Mouse (Mus musculus): ENCODE results near the gene Ccnb1ip1. TPM values are rescaled to one million over a fixed set of nuclear protein-coding genes. Genes with fewer than 3 reads are reported as not detected.
"Not testable (repeated sequence)": the region's sequence is repeated elsewhere in the genome, so short reads cannot be mapped to it uniquely, and the experiment has no call there.

Ccnb1ip1 gene
- not detected in 2 replicates for polyA plus RNA-seq (2016; fragmentation: Nextera tagmentation; extraction: Ambion mirVana)

DNA sequence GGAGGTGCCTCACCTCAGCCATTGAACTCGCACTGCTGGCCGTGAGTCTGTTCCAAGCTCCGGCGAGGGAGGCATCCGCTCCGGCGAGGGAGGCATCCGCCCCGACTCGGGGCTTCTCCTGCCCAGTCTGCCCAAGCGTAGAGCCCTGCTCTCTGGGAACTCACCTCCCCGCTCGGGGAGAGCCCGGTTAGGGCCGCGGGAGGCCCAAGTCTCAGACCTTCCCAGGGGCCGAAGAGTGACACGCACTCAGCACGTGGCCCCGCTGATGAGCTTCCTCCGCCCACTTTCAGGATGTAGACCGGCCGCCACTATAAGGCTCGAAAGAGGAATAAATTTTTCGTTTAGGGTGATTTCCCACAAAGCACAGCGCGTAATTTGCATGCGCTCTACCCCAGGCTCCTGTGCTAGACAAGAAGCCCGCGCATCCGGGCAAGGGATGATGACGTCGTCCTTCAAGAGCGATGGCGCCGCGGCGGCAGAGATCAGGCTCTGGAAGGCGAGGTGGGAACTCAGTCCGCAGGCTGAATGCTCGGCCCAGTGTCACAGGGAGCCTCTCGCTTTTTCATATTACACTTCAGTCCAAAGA is at the start of gene Ccnb1ip1, which contains the start of gene Parp2:
TSS of gene Ccnb1ip1 (minus strand) at position 246 of the 586 bp plus-strand sequence.
TSS of gene Parp2 (plus strand) at position 355 of the 586 bp plus-strand sequence.
- Histone ChIP-seq H3K27ac (peak within 1 kb of the TSS; percentile 87), H3K36me3 (peaks cover 26% of the 10 kb centered on the region), H3K4me1 (peaks cover 4% of the 10 kb centered on the region; the same call in 1 of the 2 replicates), H3K27me3 (ENCODE audit: low read depth, poor library complexity, severe bottlenecking) (no peaks in the 10 kb centered on the region), H3K9me3 (replicated peaks) (no peaks in the 10 kb centered on the region), H3K4me3 (peak within 1 kb of the TSS; percentile 61)
- DNase-seq (ENCODE audit: low spot score): peak; percentile 96
- under 1% methylated on average over 42 of the region's 42 CpGs for WGBS

DNA sequence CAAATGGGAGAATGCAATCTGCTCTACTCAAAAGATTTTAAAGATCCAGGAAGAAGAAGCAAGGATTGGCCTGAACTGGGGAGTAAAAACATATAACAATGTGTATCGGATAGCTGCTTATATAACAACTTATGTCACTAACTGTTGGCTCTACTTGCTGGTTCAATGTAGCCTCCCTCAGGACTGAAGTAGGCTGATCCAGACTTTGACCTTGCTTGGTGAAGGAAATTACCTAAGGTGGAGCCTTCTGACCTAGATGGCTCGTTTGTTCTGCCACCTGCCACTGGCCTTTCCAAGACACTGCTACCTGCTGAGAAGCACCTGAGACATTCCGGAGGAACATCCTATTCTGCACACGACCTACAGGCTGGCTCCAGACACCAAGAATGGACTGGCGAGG is 48.3 kb upstream of the Ccnb1ip1 start:
- peaks cover 25% of the 10 kb centered on the region for H3K36me3 ChIP-seq
- H3K9me3 ChIP-seq (replicated peaks): no peaks in the 10 kb centered on the region
- WGBS: 91% methylated on average over 5 of the region's 5 CpGs
- H3K4me3 ChIP-seq: no peak overlapping the region
- no peak for DNase-seq (ENCODE audit: low spot score)
- no peaks in the 10 kb centered on the region for H3K27me3 ChIP-seq (ENCODE audit: low read depth, poor library complexity, severe bottlenecking)
- no peak overlapping the region for H3K27ac ChIP-seq
- no peaks in the 10 kb centered on the region for H3K4me1 ChIP-seq

DNA sequence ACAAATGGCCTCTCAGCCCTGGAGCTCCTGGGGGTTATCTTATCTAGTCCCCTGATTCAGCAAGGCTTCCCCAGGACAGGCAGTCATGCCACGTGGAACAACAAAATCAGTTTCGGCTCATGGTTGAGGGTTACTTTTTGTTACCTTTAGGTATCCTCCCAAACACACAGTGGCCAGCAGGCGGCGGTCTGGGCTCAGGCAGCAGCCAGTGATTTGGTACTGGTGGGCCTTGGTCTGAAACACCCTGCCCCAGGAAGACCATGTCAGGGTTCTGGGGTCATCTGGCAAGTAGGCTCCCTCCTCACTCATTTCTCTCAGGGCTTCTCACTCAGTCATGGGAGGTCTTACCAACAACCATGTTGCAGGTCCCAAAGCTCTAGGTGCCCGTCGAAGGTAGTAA is 29.7 kb upstream of the Ccnb1ip1 start:
- Histone ChIP-seq H3K4me1 (no peaks in the 10 kb centered on the region), H3K27me3 (ENCODE audit: low read depth, poor library complexity, severe bottlenecking) (no peaks in the 10 kb centered on the region), H3K27ac (no peak overlapping the region), H3K36me3 (0 out of 2 replicates have a peak, but pooled peaks cover 2% of the 10 kb centered on the region), H3K4me3 (no peak overlapping the region), H3K9me3 (replicated peaks) (no peaks in the 10 kb centered on the region)
- DNase-seq (ENCODE audit: low spot score): peak; percentile 37
- WGBS: 64% methylated on average over 6 of the region's 6 CpGs

DNA sequence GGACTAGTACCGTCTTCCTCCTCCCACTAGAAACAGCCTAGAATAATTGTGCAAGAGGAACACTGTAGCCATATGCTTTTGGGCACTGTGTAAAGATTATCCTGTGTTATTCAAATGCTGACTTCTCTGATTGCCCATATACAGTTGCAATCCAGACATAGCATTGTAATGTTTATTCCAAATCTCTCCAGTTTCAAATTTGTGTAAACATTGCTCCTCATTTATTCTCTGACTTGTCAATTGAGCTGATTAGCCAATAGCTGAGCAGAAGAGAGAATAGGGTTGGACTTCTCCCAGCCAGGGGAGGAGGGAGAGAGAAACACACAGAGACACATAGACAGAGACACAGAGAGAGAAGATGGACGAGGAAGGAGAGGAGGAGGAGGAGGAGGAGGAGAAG is 26.9 kb upstream of the Ccnb1ip1 start:
- WGBS: 59% methylated on average over 2 of the region's 2 CpGs
- no peak for DNase-seq (ENCODE audit: low spot score)
- Histone ChIP-seq H3K27ac (no peak overlapping the region), H3K9me3 (replicated peaks) (no peaks in the 10 kb centered on the region), H3K27me3 (ENCODE audit: low read depth, poor library complexity, severe bottlenecking) (no peaks in the 10 kb centered on the region), H3K4me3 (no peak overlapping the region), H3K36me3 (0 out of 2 replicates have a peak, but pooled peaks cover 2% of the 10 kb centered on the region), H3K4me1 (no peaks in the 10 kb centered on the region)

DNA sequence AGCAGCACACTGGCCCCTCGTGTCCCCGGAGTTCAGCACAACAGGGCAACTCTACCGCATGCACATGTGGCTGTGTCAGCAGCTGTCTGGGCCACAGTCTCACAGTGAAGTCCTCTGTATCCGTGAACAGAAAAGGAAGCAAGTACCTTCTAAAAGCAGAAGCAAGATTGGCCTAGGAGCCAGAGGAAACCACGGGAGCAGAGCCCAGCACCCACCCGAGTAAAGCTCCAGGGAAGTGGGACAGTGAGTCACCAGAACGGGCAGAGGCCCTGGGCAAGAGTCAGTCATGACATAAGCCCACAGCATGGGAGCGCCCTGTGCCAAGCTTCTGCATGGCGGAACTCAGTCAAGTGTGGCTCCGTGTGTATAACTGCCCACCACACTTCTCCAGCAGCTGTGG is 26.4 kb upstream of the Ccnb1ip1 start:
- 0 out of 2 replicates have a peak, but pooled peaks cover 2% of the 10 kb centered on the region for H3K36me3 ChIP-seq
- DNase-seq (ENCODE audit: low spot score): no peak
- no peaks in the 10 kb centered on the region for H3K27me3 ChIP-seq (ENCODE audit: low read depth, poor library complexity, severe bottlenecking)
- 87% methylated on average over 10 of the region's 10 CpGs for WGBS
- H3K9me3 ChIP-seq (replicated peaks): no peaks in the 10 kb centered on the region
- no peaks in the 10 kb centered on the region for H3K4me1 ChIP-seq
- H3K4me3 ChIP-seq: no peak overlapping the region
- no peak overlapping the region for H3K27ac ChIP-seq

DNA sequence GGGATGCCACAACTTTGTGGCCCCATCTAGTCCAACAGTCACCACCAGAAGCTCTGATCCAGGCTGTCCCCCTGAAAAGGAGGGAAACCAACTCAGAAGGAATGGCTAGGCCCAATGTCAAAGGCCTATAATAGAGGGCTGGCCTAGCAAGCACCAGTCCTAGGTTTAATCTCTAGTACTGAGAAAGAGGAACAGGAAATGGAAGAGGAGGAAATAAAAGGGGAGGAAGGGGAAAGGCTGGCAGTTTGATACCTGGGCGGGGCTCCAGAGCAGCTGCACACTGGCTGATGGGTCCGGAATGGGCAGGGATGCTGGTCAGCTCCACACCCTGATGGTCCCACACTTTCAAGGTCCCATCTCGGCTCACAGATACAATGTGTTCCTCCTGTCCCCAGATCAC is 22.3 kb upstream of the Ccnb1ip1 start:
- Histone ChIP-seq H3K27ac (no peak overlapping the region), H3K27me3 (ENCODE audit: low read depth, poor library complexity, severe bottlenecking) (no peaks in the 10 kb centered on the region), H3K4me1 (no peaks in the 10 kb centered on the region), H3K4me3 (no peak overlapping the region), H3K36me3 (0 out of 2 replicates have a peak, but pooled peaks cover 2% of the 10 kb centered on the region), H3K9me3 (replicated peaks) (no peaks in the 10 kb centered on the region)
- WGBS: 85% methylated on average over 3 of the region's 3 CpGs
- no peak for DNase-seq (ENCODE audit: low spot score)

DNA sequence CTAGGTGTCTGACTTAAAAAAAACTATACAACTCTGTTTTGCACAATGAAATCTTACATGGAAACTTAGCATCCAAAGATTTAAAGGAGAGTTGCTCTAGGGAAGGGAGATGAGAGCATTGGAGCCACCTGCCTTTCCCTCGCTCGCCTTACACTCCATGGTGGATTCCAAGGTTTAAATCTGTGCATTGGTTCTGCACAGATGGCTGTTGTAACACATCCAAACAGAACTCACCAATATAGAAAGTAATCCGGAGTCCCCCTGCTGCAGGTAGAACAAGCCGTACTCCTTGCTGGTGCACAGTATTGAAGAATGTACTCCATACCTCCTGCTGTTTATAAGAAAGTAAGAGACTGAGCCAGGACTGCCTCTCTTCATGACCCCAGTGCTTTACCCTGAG is 19.0 kb upstream of the Ccnb1ip1 start:
- no peaks in the 10 kb centered on the region for H3K9me3 ChIP-seq (replicated peaks)
- peaks cover 32% of the 10 kb centered on the region for H3K36me3 ChIP-seq
- no peak for DNase-seq (ENCODE audit: low spot score)
- 88% methylated on average over 4 of the region's 4 CpGs for WGBS
- no peaks in the 10 kb centered on the region for H3K4me1 ChIP-seq
- no peak overlapping the region for H3K4me3 ChIP-seq
- no peak overlapping the region for H3K27ac ChIP-seq
- no peaks in the 10 kb centered on the region for H3K27me3 ChIP-seq (ENCODE audit: low read depth, poor library complexity, severe bottlenecking)

DNA sequence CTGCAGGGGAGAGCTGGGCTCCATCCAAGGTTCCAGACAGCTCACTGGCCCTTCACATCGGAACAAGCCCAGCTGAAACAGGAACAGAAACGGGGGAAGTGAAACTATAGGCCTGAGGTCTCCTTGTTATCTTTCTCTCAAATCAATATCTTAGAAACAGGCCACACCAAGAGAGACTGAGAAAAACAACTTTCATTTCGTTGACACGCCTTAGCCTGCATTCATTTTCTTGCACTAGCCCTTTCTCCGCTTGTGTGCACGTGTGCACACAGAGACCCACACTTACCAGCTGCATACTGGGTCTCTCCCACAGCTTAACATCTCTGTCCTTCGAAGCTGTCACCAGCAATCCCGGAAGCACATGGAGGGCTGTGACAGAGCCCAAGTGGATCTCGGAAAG is 16.7 kb upstream of the Ccnb1ip1 start:
- 95% methylated on average over 9 of the region's 9 CpGs for WGBS
- H3K4me1 ChIP-seq: no peaks in the 10 kb centered on the region
- DNase-seq (ENCODE audit: low spot score): no peak
- no peak overlapping the region for H3K4me3 ChIP-seq
- no peak overlapping the region for H3K27ac ChIP-seq
- H3K27me3 ChIP-seq (ENCODE audit: low read depth, poor library complexity, severe bottlenecking): no peaks in the 10 kb centered on the region
- H3K9me3 ChIP-seq (replicated peaks): no peaks in the 10 kb centered on the region
- peaks cover 56% of the 10 kb centered on the region for H3K36me3 ChIP-seq

DNA sequence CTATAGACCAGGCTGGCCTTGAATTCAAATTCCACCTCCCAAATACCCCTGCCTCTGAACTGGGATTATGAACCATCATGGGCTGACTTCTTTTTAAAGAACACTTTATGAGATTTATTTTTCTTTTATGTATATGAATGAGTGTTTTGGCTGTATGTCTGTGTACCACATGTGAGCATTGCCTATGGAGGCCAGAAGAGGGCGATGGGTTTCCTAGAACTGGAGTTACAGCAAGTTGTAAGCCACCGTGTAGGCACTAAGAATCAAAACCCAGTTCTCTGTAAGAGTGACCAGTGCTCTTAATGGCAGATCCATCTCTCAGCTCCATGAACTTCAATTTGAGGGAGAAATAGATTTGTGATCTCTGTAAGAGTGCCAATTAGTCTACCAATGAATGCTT is 15.7 kb upstream of the Ccnb1ip1 start:
- H3K27me3 ChIP-seq (ENCODE audit: low read depth, poor library complexity, severe bottlenecking): no peaks in the 10 kb centered on the region
- H3K9me3 ChIP-seq (replicated peaks): no peaks in the 10 kb centered on the region
- H3K4me3 ChIP-seq: no peak overlapping the region
- no peak overlapping the region for H3K27ac ChIP-seq
- WGBS: 80% methylated on average over 2 of the region's 2 CpGs
- H3K4me1 ChIP-seq: no peaks in the 10 kb centered on the region
- H3K36me3 ChIP-seq: peaks cover 62% of the 10 kb centered on the region
- no peak for DNase-seq (ENCODE audit: low spot score)

DNA sequence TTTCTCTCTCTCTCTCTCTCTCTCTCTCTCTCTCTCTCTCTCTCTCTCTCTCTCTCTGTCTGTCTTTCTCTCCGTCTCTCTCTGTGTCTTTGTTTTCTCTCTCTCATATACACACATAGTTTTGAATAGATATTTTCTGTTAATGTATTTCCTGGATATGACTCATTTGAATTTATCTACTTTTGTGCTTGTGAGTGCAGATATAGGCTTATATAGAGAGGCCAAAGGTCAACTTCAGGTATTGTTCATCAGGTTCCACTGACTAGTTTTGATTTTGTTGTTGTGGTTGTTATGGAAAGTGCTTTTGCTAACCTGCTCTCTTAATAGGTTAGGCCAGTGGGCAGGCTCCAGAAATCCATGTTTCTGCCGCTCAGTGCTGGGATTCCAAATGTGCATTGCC is 5.5 kb upstream of the Ccnb1ip1 start:
- Histone ChIP-seq H3K27ac (no peak overlapping the region), H3K27me3 (ENCODE audit: low read depth, poor library complexity, severe bottlenecking) (no peaks in the 10 kb centered on the region), H3K4me1 (peaks cover 4% of the 10 kb centered on the region; the same call in 1 of the 2 replicates), H3K36me3 (peaks cover 78% of the 10 kb centered on the region), H3K9me3 (replicated peaks) (no peaks in the 10 kb centered on the region), H3K4me3 (no peak overlapping the region)
- no peak for DNase-seq (ENCODE audit: low spot score)
- 90% methylated on average over 2 of the region's 2 CpGs for WGBS

DNA sequence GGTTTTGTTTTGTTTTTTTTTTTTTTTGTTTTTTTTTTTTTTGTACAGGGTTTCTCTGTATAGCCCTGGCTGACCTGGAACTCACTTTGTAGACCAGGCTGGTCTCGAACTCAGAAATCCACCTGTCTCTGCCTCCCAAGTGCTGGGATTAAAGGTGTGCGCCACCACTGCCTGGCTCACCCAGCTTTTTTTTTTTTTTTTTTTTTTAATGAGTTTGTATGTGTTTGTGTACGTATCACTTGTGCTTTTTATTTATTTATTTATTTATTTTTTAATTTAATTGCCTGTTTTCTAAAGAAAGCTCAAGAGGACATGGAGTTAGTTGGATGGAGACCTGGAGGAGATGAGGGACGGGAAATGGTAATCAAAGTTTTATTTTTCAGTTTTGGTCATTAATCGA is 1.1 kb downstream of the Ccnb1ip1 start:
- not testable (repeated sequence) for H3K27me3 ChIP-seq (ENCODE audit: low read depth, poor library complexity, severe bottlenecking); H3K4me1 ChIP-seq; DNase-seq (ENCODE audit: low spot score); H3K27ac ChIP-seq; H3K9me3 ChIP-seq (replicated peaks)
- Histone ChIP-seq H3K36me3 (peaks cover 15% of the 10 kb centered on the region), H3K4me3 (peak overlapping the region; percentile 61; the same call in 1 of the 2 replicates)
- 89% methylated on average over 5 of the region's 5 CpGs for WGBS

DNA sequence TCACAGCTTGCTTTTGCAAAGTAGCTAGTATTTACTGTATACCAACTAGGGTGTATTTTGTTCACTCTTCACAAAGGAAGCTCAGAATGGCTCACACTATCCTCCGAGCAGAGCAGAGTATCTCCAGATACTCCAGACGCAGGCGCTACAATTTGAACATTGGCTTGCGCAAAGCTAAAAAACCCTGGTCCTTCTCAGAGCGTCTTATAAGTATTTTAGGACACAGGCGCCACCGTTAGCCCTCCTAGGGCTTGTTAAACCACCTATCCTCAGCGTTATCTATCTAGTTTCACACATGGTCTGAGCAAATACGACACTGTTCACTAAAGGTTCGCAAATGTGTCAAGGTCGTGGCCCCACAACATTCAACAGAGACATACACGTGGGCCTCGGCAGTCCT is 2.8 kb downstream of the Ccnb1ip1 start:
- Histone ChIP-seq H3K36me3 (no peaks in the 10 kb centered on the region), H3K9me3 (replicated peaks) (no peaks in the 10 kb centered on the region), H3K4me1 (peaks cover 4% of the 10 kb centered on the region; the same call in 1 of the 2 replicates), H3K27ac (no peak overlapping the region), H3K27me3 (ENCODE audit: low read depth, poor library complexity, severe bottlenecking) (no peaks in the 10 kb centered on the region), H3K4me3 (no peak overlapping the region)
- WGBS: 73% methylated on average over 13 of the region's 13 CpGs
- DNase-seq (ENCODE audit: low spot score): no peak

DNA sequence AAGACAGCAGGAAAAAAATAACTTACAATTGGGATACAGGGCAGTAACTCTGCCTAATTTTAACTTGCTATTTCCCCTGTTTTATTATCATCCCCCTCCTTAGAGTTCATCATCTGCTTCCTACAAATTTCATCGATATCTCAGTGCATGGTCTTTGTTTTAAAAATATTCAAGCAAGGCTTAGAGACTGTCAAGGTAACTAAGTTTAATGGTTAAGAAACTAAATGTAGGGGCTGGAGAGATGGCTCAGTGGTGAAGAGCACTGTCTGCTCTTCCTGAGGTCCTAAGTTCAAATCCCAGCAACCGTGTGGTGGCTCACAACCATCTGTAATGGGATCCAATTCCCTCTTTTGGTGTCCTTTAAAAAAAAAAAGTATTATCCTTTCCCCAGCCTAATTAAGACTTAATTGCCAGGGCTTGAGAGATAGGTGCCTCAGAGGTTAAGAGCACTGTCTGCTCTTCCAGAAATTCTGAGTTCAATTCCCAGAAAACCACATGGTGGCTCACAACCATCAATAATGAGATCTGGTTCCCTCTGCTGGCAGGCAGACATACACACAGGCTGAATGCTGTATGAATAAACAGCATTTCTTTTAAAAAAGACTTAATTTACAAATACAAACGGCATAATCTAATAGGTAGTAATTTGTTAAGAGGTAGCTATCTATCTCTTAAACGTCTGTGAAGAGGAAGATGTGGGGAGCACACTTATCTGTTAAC is 4.5 kb downstream of the Ccnb1ip1 start:
- Histone ChIP-seq H3K27me3 (ENCODE audit: low read depth, poor library complexity, severe bottlenecking) (no peaks in the 10 kb centered on the region), H3K4me3 (no peak overlapping the region), H3K4me1 (no peaks in the 10 kb centered on the region), H3K36me3 (no peaks in the 10 kb centered on the region), H3K9me3 (replicated peaks) (no peaks in the 10 kb centered on the region), H3K27ac (no peak overlapping the region)
- no peak for DNase-seq (ENCODE audit: low spot score)
- 72% methylated on average over 4 of the region's 4 CpGs for WGBS

Measured in limb, embryonic 10.5 days (tissue).